Mouse (Mus musculus) c-Kit-negative CD71-positive TER-119-positive erythroid progenitor cells, embryonic 14.5 days (primary cell): ENCODE results near the gene Zfp867.

Experiments used
- DNase-seq: peaks from one replicate; pipeline ENCODE4 v3.0.0-alpha.2; 2013; ENCODE audit warnings: low read depth, low spot score

The Zfp867 gene

GRCm38 (mm10) chr11:59458973-59459372 is 13.3 kb downstream of the Zfp867 start:
- no peak for DNase-seq

GRCm38 (mm10) chr11:59456891-59457290 is 15.4 kb downstream of the Zfp867 start:
- DNase-seq, result no peak

- no peak for DNase-seq
Measured at GRCm38 (mm10) chr11:59456346-59456745, 15.9 kb downstream of the Zfp867 start.

- DNase-seq, result no peak
Measured at GRCm38 (mm10) chr11:59451086-59451485, 21.2 kb downstream of the Zfp867 start, which contains the start of gene Snap47. Gene Snap47, minus strand, starts transcription at chr11:59451186.

- DNase-seq, result peak; percentile 12
Measured at GRCm38 (mm10) chr11:59450230-59450771, 22.0 kb downstream of the Zfp867 start.

- peak; percentile 81 for DNase-seq
Measured at GRCm38 (mm10) chr11:59449741-59450229, 22.5 kb downstream of the Zfp867 start, which contains the start of gene Jmjd4. Gene Jmjd4, plus strand, starts transcription at chr11:59450045.

- no peak for DNase-seq
Measured at GRCm38 (mm10) chr11:59443102-59443501, 29.2 kb downstream of the Zfp867 start.

- no peak for DNase-seq
Measured at GRCm38 (mm10) chr11:59437954-59438353, 34.3 kb downstream of the Zfp867 start.

GRCm38 (mm10) chr11:59432261-59432660 is 40.0 kb downstream of the Zfp867 start:
- DNase-seq, result no peak

- DNase-seq, result no peak
Measured at GRCm38 (mm10) chr11:59429959-59430358, 42.3 kb downstream of the Zfp867 start.

GRCm38 (mm10) chr11:59428057-59428660 is 44.1 kb downstream of the Zfp867 start:
- no peak for DNase-seq

- no peak for DNase-seq
Measured at GRCm38 (mm10) chr11:59425671-59426101, 46.6 kb downstream of the Zfp867 start.

- DNase-seq, result no peak
Measured at GRCm38 (mm10) chr11:59423010-59423588, 49.2 kb downstream of the Zfp867 start.

- DNase-seq, result no peak
Measured at GRCm38 (mm10) chr11:59421967-59422366, 50.3 kb downstream of the Zfp867 start.

- no peak for DNase-seq
Measured at GRCm38 (mm10) chr11:59421436-59421835, 50.8 kb downstream of the Zfp867 start.

- no peak for DNase-seq
Measured at GRCm38 (mm10) chr11:59418708-59419107, 53.6 kb downstream of the Zfp867 start.

GRCm38 (mm10) chr11:59412999-59413863 is 59.0 kb downstream of the Zfp867 start:
- no peak for DNase-seq

- no peak for DNase-seq
Measured at GRCm38 (mm10) chr11:59412058-59412457, 60.2 kb downstream of the Zfp867 start.
